Mouse (Mus musculus): ENCODE data around the gene Olfr1226. TPM values are rescaled to one million over a fixed set of nuclear protein-coding genes. Genes with fewer than 3 reads are reported as not detected.
"Not testable (repeated sequence)": the region's sequence is repeated elsewhere in the genome, so short reads cannot be mapped to it uniquely, and the experiment has no call there.

The Olfr1226 gene
- not detected for total RNA-seq (2021)

GRCm38 (mm10) chr2:89199948-89200347 lies at the start of gene Olfr1226:
Gene Olfr1226 (minus strand): TSS chr2:89200048.
- DNase-seq = no peak

DNA sequence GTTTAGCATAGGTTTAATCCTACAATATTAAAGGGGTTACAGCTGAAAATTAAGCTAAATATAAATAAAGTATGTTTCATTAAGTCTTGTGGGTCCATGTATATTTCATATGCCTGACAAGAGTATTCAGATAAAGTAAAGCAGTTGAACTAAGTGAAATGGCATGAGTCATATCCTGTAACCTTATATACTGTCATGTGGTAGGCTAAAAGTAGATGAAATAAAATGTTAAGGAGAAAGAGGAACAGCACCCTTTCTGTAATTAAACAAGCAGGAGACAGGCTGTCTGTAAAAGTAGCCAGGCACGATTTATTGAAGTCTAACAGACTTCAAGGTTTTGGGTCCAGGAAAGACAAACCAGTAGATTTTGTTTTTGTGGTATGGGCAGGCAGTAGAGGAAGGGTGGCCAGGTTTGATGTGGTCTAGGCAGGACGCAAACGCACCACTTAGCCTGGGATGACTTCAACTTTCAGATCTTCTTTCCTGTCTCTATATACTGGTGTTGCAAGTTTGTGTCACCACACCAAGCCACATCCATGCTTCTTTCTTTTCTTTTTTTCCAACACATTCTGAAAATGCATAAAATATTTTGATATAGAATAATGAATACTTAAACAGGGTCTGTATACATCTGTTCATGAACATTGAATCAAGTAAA lies 3.4 kb downstream of the Olfr1226 start:
- DNase-seq = no peak
- intact Hi-C loops (cut with DNase I) = no loop called here

More at GRCm38 (mm10) chr2:89199948-89200347, at the start of gene Olfr1226:
- intact Hi-C loops (cut with DNase I) = no loop called here

DNA sequence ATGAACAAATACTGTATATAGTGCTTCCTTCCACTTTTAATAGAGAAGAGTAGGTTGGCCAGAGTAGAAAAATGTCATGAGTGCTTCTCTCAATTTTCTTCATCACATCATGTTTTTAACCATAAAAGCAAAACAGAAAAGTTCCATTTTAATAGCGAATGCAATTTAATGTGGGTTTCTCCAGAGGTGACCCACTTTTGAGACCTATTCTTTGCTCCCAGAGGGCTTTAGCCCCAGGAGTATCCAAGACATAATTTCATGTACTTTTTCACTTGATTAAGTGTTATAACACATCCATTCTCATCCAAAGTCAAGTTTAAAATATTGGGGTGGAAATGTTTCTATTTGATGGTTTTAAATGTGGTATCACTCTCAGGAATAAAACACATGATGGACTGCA lies 25.3 kb downstream of the Olfr1226 start, which contains the start of gene Olfr1225:
Gene Olfr1225 (minus strand): TSS at position 101 of the 400 bp plus-strand sequence.
- no peak for DNase-seq
- intact Hi-C loops (cut with DNase I) = no loop called here

DNA sequence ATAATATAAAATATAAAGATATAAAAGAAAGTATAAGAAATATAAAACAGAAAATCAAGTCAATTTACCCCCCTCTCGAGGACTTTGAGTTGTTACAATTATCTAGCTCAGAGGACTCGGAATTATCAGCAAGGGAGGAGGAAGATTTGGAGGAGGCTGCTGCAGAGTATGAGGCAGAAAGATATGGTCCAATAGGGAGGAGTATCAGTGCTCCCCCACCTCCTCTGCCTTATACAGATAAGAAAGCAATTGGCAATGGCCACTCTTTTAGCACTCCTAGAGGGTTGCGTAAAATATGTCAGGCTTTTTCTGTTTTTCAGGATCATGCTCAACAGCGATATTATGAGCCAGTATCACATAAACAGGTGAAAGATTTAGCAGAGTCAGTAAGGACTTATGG lies 35.1 kb downstream of the Olfr1226 start:
- intact Hi-C loops (cut with DNase I); DNase-seq: not testable (repeated sequence)

DNA sequence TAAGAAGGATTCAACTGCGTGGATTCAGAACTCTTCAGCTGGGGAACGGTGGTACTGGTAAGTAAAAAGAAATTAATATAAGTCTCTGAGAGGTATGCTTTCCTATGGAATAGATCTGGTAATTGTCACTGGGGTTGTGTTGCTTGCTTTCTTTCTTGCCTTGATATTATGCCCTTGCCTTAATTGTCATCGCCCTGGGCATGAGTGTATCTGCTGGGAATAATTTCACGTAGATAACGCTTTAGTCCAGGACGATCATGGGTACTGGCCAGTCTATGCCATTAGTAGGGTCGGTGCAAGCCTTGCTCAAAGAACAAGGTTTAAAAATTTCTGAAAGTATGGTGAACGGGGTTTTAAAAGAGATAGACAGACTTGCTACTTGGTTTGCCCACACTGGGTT lies 35.9 kb downstream of the Olfr1226 start, which contains the start of gene Olfr1224-ps1:
Gene Olfr1224-ps1 (minus strand): TSS at position 101 of the 400 bp plus-strand sequence.
- intact Hi-C loops (cut with DNase I) = not testable (repeated sequence)

DNA sequence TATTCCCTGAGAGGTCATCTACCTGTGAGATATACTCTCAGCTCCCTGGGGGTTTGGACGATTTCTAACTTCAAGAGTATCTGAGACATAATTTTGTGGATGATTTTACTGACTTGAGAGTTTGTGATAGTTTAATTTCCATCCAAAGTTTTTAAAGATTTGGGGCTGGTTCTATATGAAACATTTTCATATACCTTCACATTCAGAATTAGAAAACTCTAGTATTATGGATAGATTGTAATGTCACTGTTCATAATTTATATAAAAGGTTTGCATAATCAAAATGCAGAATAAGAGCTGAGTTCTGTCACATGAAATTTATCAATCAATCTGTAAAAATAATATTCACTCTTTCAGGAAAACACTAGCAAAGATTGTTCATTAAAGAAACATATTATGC lies 48.4 kb downstream of the Olfr1226 start, which contains the start of gene Olfr1223:
Gene Olfr1223 (minus strand): TSS at position 101 of the 400 bp plus-strand sequence.
- DNase-seq = no peak
- intact Hi-C loops (cut with DNase I) = no loop called here

More for the DNA sequence above, 35.9 kb downstream of the Olfr1226 start, which contains the start of gene Olfr1224-ps1:
- not testable (repeated sequence) for DNase-seq

Other genes starting within 250 kb of the Olfr1226 start
- not detected for gene Olfr1212, start 246.1 kb downstream of the Olfr1226 start, total RNA-seq (2021)
- gene Gm13762, start 219.8 kb downstream of the Olfr1226 start, total RNA-seq (2021) = not detected
- gene Olfr1214, start 207.4 kb downstream of the Olfr1226 start, total RNA-seq (2021) = not detected
- gene Olfr1215, start 193.1 kb downstream of the Olfr1226 start, total RNA-seq (2021) = not detected
- not detected for gene Olfr1216, start 181.7 kb downstream of the Olfr1226 start, total RNA-seq (2021)
- gene Olfr1217, start 168.0 kb downstream of the Olfr1226 start, total RNA-seq (2021) = not detected
- not detected for gene Olfr1218, start 138.9 kb downstream of the Olfr1226 start, total RNA-seq (2021)
- gene Olfr1219, start 116.5 kb downstream of the Olfr1226 start, total RNA-seq (2021) = not detected
- not detected for gene Olfr1220, start 93.2 kb downstream of the Olfr1226 start, total RNA-seq (2021)
- not detected for gene Olfr1221, start 82.8 kb downstream of the Olfr1226 start, total RNA-seq (2021)
- not detected for gene Olfr1222, start 67.0 kb downstream of the Olfr1226 start, total RNA-seq (2021)
- gene Olfr1223, start 48.5 kb downstream of the Olfr1226 start, total RNA-seq (2021) = not detected
- gene Olfr1224-ps1, start 36.0 kb downstream of the Olfr1226 start, total RNA-seq (2021) = not detected
- gene Olfr1225, start 25.4 kb downstream of the Olfr1226 start, total RNA-seq (2021) = not detected
- gene Olfr1228, start 54.0 kb upstream of the Olfr1226 start, total RNA-seq (2021) = not detected
- not detected for gene Olfr1229, start 88.0 kb upstream of the Olfr1226 start, total RNA-seq (2021)
- gene Olfr1230, start 97.2 kb upstream of the Olfr1226 start, total RNA-seq (2021) = not detected
- not detected for gene Olfr1231, start 107.0 kb upstream of the Olfr1226 start, total RNA-seq (2021)
- gene Olfr1232, start 129.6 kb upstream of the Olfr1226 start, total RNA-seq (2021) = not detected
- not detected for gene Olfr1233, start 142.3 kb upstream of the Olfr1226 start, total RNA-seq (2021)
- gene Olfr1234, start 164.8 kb upstream of the Olfr1226 start, total RNA-seq (2021) = not detected
- gene Olfr1238, start 209.6 kb upstream of the Olfr1226 start, total RNA-seq (2021) = not detected
- not detected for gene Olfr1239, start 220.4 kb upstream of the Olfr1226 start, total RNA-seq (2021)
- gene Olfr1240, start 243.0 kb upstream of the Olfr1226 start, total RNA-seq (2021) = not detected

All from left cerebral cortex, postnatal 4 days (tissue).